Mouse (Mus musculus): ENCODE measurements at regions not wholly inside any gene's neighbourhood (a gene's known extent, or its start where the extent isn't known, plus 50 kb on each side); places are given as distances from the start of the nearest gene placed in this dataset.

GRCm38 (mm10) chr8:47769452-47769851 is 52.5 kb upstream of the Cldn24 start:
- no peak for DNase-seq

DNA sequence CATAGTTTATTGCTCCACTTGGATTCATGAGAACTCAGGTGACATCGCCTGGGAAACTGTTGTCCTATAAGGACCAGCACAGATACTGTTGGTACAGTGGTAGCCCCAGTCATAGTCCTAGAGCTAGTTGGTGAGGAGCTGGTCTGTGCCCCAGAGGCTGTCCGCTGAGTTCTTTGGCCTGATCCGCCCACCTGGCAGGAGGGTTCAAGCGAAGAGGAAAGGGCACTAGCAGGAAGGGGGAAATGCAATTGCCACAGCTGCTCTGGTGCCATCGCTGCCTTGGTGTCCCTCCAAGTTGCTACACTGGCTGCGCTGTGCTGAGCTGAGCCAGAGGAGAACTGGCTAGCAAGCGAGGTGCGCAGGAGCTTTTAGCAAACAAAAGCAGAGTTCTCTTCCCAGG is 53.2 kb upstream of the Cldn24 start:
- no peak for DNase-seq

GRCm38 (mm10) chr8:47764480-47764879 is 50.7 kb upstream of the Cdkn2aip start:
- DNase-seq: peak; percentile 34 to 44

DNA sequence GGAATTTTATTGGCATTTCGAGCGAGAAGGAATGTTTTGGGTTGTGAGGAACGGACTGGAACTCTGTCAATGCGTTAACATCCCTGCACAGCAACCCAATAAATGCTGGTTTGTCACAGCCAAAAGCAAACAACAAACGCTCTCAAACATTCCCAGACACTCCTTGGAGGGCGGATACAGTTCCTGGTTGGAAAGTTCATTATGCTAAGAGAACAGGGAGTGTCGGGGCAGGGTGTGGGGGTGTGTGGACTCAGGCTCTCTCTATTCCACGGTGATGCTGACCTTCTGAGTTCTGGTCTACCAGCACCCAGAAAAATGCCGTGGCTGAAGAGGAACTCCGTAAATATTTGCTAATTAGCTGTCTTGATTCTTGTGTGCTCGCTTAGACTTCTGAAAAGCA is 50.3 kb upstream of the Cdkn2aip start:
- DNase-seq: no peak
